Mouse (Mus musculus) lung, postnatal 0 days (tissue): ENCODE measurements around the gene Sirt2.

ENCODE experiments used
- CTCF ChIP-seq: IDR thresholded peaks from 2 replicates; pipeline ENCODE4 v1.5.1; 2016; ENCODE audit warnings: antibody characterized with exemption, mild to moderate bottlenecking
- EP300 ChIP-seq: IDR thresholded peaks from 2 replicates; pipeline ENCODE4 v1.6.1; 2016; ENCODE audit warnings: antibody characterized with exemption, mild to moderate bottlenecking, control low read depth

DNA sequence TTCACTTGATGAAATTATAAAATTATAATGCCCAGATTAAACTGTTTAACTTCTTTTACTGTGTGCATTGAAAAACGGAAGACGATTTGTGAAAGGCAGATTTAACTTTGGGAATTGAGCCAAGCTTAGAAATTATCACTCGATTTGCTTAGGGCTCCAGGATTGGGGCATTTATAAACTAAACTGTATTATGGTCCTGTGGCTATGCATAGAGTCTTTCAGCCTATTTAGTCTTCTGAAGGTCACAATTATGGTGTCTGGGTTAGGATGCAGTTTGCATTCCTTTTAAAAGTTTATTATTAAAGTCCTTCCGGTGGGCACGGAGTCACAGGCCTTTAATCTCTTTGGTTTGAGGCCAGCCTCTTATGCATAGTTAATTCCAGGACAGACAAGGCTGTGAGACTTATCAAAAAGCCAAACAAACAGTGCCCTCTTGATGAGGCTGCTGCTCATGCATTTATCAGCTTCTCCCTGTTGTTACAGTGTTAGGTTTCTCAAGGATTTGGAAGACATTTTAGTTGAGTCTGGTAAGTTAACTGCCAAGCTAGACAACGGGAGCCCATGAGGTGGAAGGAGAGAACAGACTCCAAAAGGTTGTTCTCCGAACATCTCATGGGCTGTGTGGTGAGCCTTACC is 45.2 kb downstream of the Sirt2 start:
- TF ChIP-seq CTCF (peak; percentile 20; the same call in 1 of the 2 replicates), EP300 (0 out of 2 replicates have a peak, but pooled peaks have one; percentile 3)
